Mouse (Mus musculus): ENCODE measurements at regions not wholly inside any gene's neighbourhood (a gene's known extent, or its start where the extent isn't known, plus 50 kb on each side); places are given as distances from the start of the nearest gene placed in this dataset.
A peak's percentile ranks its signal among the peaks of the same experiment; 100 is the strongest.
"Not testable (repeated sequence)": the region's sequence is repeated elsewhere in the genome, so short reads cannot be mapped to it uniquely, and the experiment has no call there.

DNA sequence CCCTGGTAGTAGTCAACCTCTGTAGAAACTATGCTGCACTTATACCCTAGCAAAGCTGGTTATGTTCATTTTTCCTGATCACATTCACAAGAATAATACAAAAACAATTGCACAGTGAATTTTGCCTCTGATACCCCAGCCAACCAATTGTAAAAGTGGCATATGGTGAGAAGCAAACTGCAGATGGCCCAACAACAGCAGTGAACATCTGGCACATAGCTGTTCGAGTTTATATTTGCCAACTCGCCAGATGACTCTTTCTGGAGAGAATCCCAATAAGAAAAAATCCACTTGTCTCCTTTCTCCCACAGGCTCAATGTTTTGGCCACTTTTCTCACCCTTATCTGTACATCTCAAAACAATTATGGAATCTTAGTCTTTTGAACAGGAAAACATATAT is 196.5 kb upstream of the Grik2 start:
- DNase-seq (ENCODE audit: low spot score in 2 of 2), result peak; percentile 2 to 7

DNA sequence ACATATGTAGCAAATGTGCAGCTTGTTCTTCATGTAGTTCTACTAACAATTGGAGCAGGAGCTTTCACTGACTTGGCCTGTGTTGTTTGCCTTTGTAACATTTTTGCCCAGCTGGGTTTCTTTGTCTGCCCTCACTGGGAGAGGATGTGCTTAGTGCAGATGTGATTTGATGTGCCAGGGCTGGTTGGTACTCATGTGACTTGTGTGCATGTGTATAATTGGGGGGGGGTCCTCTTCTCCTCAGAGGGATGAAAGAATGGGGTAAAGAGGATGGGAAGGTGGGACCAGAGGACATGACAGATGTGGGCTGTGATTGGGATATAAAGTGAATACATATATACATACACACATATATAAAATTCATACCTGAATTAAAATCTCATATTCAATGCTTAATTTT is 163.9 kb upstream of the Grik2 start:
- DNase-seq (ENCODE audit: low spot score in 2 of 2), result no peak

DNA sequence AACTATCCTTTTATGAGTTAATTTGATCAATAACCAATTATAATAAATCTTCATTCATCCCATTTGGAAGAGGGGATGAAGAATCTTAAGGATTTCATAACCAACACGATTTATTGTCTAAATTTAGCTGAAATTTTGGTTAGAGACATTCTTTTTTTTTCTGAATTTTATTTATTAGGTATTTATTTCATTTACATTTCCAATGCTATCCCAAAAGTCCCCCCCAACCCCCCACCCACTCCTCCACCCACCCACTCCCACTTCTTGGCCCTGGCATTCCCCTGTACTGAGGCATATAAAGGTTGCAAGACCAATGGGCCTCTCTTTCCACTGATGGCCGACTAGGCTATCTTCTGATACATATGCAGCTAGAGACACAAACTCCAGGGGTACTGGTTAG is 148.7 kb upstream of the Grik2 start:
- DNase-seq (ENCODE audit: low spot score in 2 of 2), result not testable (repeated sequence)

DNA sequence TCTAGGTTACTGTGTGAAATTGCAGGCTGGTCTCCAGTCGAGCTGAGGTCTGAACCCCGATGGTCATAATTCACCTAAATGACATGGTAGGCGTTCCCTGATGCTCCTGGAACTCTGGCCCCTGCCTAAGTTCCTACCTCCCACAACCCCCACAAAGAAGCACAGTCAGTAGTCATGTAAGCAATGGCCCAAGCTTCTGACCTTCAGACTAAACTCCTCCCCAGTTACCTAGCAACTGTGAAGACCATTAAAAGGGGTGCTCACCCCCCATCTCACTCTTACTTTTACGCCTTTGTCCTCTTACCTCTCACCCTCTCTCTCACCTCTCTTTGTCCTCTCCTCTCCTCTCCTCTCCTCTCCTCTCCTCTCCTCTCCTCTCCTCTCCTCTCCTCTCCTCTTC is 120.6 kb upstream of the Grik2 start:
- DNase-seq (ENCODE audit: low spot score in 2 of 2), result not testable (repeated sequence)

DNA sequence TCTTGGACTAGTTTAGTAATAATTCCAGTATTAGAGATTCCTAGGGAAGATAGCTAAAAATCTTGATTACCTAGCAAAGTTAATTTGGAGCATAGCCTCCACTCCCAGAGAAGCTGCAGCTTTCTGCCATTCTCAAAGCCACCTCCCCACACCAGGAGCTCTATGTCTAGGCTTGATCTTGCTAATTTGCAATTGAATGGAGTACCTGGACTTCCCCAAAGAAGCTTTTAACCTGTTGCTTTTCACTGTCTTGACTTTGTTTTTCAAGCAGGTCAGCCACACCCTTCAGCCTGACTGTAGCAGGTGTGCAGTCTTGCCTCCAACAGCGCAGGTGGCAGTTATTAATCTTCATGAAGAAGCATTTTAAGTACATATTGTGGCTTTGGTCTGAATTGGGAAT is 119.6 kb upstream of the Grik2 start:
- not testable (repeated sequence) for DNase-seq (ENCODE audit: low spot score in 2 of 2)

DNA sequence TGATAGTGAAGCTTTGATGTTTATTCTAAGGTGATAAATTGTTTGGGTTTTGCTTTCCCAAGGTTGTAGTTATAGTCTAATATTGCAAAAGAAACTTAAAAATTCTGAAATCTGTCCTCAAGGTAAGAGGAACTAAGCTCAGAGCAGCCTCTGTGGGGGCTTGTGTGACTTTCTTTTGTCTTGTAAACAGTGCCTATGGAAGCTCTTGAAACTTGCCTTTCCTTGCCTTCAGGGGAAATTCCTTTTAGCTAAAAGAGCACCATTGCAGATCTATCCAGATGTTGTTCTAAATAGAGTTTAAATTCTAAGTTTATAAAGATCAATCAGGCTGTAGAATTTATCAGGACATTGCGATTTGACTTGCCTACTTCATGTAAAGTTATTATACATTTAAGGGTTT is 116.1 kb upstream of the Grik2 start:
- not testable (repeated sequence) for DNase-seq (ENCODE audit: low spot score in 2 of 2)

DNA sequence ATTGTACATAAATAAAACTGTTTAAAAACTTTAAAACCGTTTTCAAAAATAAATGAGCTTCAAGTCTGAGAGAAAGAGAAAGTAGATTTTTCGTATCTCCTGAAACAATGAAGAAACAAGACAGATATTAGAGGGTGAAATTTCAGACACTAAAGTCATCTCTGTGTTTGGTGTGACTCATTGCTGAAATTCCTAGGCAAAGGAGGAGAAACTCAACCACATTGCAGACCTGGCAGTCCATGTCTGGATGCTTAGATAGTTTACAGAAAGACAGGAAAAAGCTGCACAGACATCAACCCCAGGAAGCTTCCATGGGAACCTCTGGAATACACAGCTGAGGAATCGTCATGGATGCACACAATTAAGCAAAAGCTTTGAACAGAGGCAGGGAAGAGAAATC is 106.9 kb upstream of the Grik2 start:
- DNase-seq (ENCODE audit: low spot score in 2 of 2), result no peak

DNA sequence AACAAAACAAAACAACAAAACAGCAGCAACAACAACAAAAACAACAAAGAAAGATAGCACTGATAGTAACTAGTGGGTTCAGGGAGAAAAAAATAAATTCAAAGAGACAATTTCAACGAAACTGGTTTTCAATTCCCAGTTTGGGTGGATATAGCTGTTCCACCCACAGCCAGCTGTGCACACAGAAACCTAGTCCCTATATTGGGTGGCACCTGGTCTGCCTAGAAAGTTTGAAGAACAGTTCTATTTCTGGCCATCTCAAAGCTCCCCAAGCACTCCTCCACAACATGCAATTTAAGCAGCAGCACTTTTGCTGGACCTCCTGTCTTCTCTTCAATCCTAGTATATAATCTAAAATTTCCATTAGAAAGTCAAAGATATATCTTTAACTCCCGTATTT is 95.5 kb upstream of the Grik2 start:
- peak; percentile 12 to 28 for DNase-seq (ENCODE audit: low spot score in 2 of 2)

DNA sequence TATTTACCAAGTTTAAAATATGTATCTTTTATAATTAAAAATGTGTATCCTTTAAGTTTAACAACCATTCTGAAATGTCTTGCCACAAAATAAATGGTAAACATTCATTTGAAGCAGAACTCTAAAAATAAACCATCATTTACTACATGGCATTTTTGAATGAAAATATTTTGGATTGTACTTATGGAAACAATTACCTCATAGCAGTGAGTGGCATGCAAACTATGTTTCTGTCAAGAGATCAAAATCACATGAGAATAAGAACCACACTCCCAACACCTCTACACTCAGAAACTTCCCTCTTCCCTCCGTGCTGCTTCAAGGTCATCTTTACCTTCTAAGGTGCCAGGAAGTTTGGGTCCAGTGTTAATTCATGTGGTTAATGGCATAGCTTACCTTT is 94.9 kb upstream of the Grik2 start:
- no peak for DNase-seq (ENCODE audit: low spot score in 2 of 2)

DNA sequence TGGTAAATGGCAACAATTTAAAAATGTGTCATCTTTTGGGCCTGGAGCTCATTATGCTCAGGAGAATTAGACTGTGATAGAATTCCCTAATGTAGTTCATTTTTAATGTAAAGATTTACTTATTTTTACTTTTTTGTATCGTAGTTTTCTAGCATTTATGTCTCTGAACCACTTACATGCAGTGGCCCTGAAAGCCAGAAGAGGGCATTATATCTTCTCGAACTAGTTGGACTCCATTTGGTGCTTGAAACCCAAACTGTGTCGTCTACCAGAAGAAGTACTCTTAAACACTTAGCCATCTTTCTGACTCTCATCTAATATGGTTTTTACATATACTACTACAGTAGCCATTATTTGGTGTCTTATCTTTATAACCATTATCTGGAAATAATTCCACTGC is 75.2 kb upstream of the Grik2 start:
- DNase-seq (ENCODE audit: low spot score in 2 of 2), result no peak

DNA sequence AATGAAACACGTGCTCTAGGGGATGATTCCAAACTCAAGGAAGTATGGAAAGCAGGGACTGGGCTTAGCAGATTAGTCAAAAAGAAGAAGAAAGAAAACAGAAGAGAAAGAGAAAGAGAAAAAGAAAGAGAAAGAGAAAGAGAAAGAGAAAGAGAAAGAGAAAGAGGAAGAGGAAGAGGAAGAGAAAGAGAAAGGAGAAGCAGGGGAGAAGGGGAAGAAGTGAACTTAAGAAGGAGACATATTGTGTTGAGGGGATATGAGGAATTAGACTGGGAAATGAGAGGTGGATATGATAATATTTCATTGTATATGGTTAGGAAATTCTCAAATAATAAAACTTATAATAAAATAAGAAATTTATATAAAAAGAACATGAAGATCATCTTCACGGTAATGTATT is 59.1 kb upstream of the Grik2 start:
- DNase-seq (ENCODE audit: low spot score in 2 of 2), result no peak

DNA sequence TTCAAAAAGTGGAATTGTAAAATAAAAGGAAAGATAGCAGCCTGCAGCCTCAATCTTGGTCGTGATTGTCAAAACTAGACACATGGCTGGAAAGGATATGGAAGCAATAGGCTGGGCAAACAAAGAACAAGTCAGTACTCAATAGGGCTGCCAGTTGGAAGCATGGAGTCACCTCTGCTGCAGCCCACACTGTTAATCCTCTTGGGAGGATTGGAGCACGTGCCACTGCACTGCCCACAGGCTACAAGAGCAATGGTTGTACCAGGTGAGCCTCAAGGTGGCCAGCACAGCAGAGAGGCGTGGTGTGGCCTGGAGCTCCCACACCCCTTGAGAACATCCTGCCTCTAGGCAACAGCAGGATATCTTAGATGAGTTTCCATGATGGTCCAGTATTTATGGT is 55.7 kb upstream of the Grik2 start:
- no peak for DNase-seq (ENCODE audit: low spot score in 2 of 2)

Data from left cerebral cortex, adult 18-20 months (tissue).